In the genomic region with DNA sequence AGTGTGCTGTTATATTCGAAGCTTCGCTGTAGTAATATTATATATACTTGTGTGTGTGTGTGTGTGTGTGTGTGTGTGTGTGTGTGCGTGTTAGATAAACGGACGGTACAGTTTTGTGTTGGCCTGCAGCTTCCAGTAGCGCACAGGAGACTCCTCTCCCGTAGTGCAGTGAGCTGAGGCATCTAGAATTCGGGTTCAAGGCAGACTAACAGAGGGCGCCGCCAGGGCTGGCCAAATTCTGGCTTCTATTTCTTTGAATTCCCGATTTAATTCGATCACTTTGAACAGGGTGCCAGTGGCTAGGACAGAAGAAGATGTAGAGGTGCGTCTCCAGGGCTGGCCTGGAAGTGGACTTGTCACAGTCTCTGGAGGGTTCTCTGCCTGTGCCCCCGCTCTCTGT, we compare ENCODE assay signal across 10 mouse cellular contexts. TPM values are rescaled to one million over a fixed set of nuclear protein-coding genes. Genes with fewer than 3 reads are reported as not detected.
A peak's percentile ranks its signal among the peaks of the same experiment; 100 is the strongest.
DNase-seq lines count a peak whose midpoint lies in the region; ATAC-seq and TF ChIP-seq lines count a peak whose summit lies in the region.
"Had no signal": no experiment of that assay in that cellular context is flagged by ENCODE, and none has a peak within 500 bp of the region (broad histone marks: within the 10 kb centered on the region; RNA-seq: fewer than 3 reads in every experiment).

No protein-coding gene starts in this region.

- peak overlapping the region; percentile 53; the same call in 1 of the 2 replicates for H3K4me3 ChIP-seq in lung, embryonic 14.5 days (ENCODE audit: low read depth, low read length)
- H3K4me3 ChIP-seq in lung, adult 2 months (replicated peaks; ENCODE audit: extremely low read depth, low read depth, low read length): no peak overlapping the region
- peak overlapping the region; percentile 79 for H3K4me3 ChIP-seq in hindbrain, embryonic 10.5 days
- peak overlapping the region in 1 of 2 experiments; percentile 59; a peak in 1 of 4 replicates for H3K4me3 ChIP-seq in liver, embryonic 14.5 days (ENCODE audit: insufficient read depth in 1 of 2, low read depth in 2 of 2, low read length in 2 of 2)
- peak overlapping the region; percentile 64 for H3K4me3 ChIP-seq in stomach, embryonic 16.5 days (replicated peaks; ENCODE audit: low read length)
- no peak overlapping the region for H3K4me3 ChIP-seq in cerebellum, adult 2 months (replicated peaks; ENCODE audit: insufficient read depth, low read depth, low read length)

- no peaks in the 10 kb centered on the region for H3K9me3 ChIP-seq in lung, embryonic 14.5 days (ENCODE audit: low read depth, low read length)
- H3K9me3 ChIP-seq in hindbrain, embryonic 10.5 days: no peaks in the 10 kb centered on the region
- no peaks in the 10 kb centered on the region for H3K9me3 ChIP-seq in liver, embryonic 14.5 days (ENCODE audit: control insufficient read depth, low read length)
- H3K9me3 ChIP-seq in stomach, embryonic 16.5 days (replicated peaks; ENCODE audit: control insufficient read depth, low read length): no peaks in the 10 kb centered on the region

- no peak for ATAC-seq in lung, embryonic 14.5 days (ENCODE audit: insufficient read depth)
- 0 out of 2 replicates have a peak, but pooled peaks have one; percentile 12 for ATAC-seq in liver, embryonic 14.5 days (ENCODE audit: insufficient read depth)
- ATAC-seq in stomach, embryonic 16.5 days (ENCODE audit: insufficient read depth, low FRiP score): no peak

- no peak for DNase-seq in lung, embryonic 14.5 days
- DNase-seq in lung, adult 2 months: no peak
- peak; percentile 35 for DNase-seq in hindbrain, embryonic 10.5 days (ENCODE audit: low spot score)
- no peak for DNase-seq in liver, embryonic 14.5 days (ENCODE audit: low read depth in 3 of 3, low spot score in 3 of 3)
- no peak for DNase-seq in cerebellum, adult 2 months
- no peak for DNase-seq in gastrocnemius, postnatal 4 days (ENCODE audit: low spot score in 2 of 2)
- DNase-seq in layer of hippocampus, postnatal 36 days: no peak

- H3K4me2 ChIP-seq in lung, embryonic 14.5 days: peak overlapping the region; percentile 98
- H3K4me2 ChIP-seq in liver, embryonic 14.5 days (ENCODE audit: low read depth): peak overlapping the region; percentile 65
- peak overlapping the region; percentile 100 for H3K4me2 ChIP-seq in stomach, embryonic 16.5 days (ENCODE audit: low read depth, low read length)

- TF ChIP-seq CTCF in lung, embryonic 14.5 days (IDR thresholded peaks at IDR 0.05; ENCODE audit: low read depth): no peak
- no peak for TF ChIP-seq CTCF in lung, adult 2 months (IDR thresholded peaks at IDR 0.05; ENCODE audit: insufficient read depth, low read length)
- no peak for TF ChIP-seq CTCF in liver, embryonic 14.5 days (IDR thresholded peaks at IDR 0.05; ENCODE audit: low read depth)
- TF ChIP-seq CTCF in cerebellum, adult 2 months (IDR thresholded peaks at IDR 0.05; ENCODE audit: borderline replicate concordance, insufficient read depth, low read depth, low read length): no peak

- no peaks in the 10 kb centered on the region for H3K4me1 ChIP-seq in lung, embryonic 14.5 days (ENCODE audit: insufficient read depth)
- no peaks in the 10 kb centered on the region; the same call in 1 of the 2 replicates for H3K4me1 ChIP-seq in lung, adult 2 months (ENCODE audit: control insufficient read depth, insufficient read depth, low read length)
- H3K4me1 ChIP-seq in hindbrain, embryonic 10.5 days (replicated peaks): peaks cover 22% of the 10 kb centered on the region
- peaks cover 0 to 2% of the 10 kb centered on the region in 2 experiments; a peak in 1 of 4 replicates for H3K4me1 ChIP-seq in liver, embryonic 14.5 days (replicated peaks; ENCODE audit: control insufficient read depth in 2 of 2, insufficient read depth in 2 of 2, low read length in 1 of 2)
- H3K4me1 ChIP-seq in stomach, embryonic 16.5 days (ENCODE audit: control insufficient read depth, insufficient read depth, low read length): peaks cover 6% of the 10 kb centered on the region; the same call in 1 of the 2 replicates
- H3K4me1 ChIP-seq in cerebellum, adult 2 months (ENCODE audit: control insufficient read depth, insufficient read depth, low read length): no peaks in the 10 kb centered on the region

- TF ChIP-seq POLR2A in lung, adult 2 months (IDR thresholded peaks at IDR 0.05; ENCODE audit: borderline replicate concordance, extremely low read depth, low read depth, low read length): no peak
- TF ChIP-seq POLR2A in cerebellum, adult 2 months (IDR thresholded peaks at IDR 0.05; ENCODE audit: borderline replicate concordance, insufficient read depth, low read length): no peak

- no peak for TF ChIP-seq EP300 in liver, embryonic 14.5 days (IDR thresholded peaks at IDR 0.05; ENCODE audit: low read depth)

- 14% methylated on average over 14 of the region's 14 CpGs for WGBS in lung, embryonic 14.5 days
- 20% methylated on average over 14 of the region's 14 CpGs for WGBS in lung, adult 2 months
- 12% methylated on average over 14 of the region's 14 CpGs for WGBS in hindbrain, embryonic 10.5 days
- WGBS in liver, embryonic 14.5 days (ENCODE audit: insufficient replicate concordance): 10% methylated on average over 14 of the region's 14 CpGs
- WGBS in stomach, embryonic 16.5 days: 15% methylated on average over 14 of the region's 14 CpGs
- 14% methylated on average over 14 of the region's 14 CpGs for WGBS in cerebellum, adult 2 months

- H3K27ac ChIP-seq in lung, embryonic 14.5 days (ENCODE audit: low read depth): no peak overlapping the region
- no peak overlapping the region for H3K27ac ChIP-seq in hindbrain, embryonic 10.5 days
- H3K27ac ChIP-seq in liver, embryonic 14.5 days: no peak overlapping the region
- no peak overlapping the region; the same call in 1 of the 2 replicates for H3K27ac ChIP-seq in stomach, embryonic 16.5 days (ENCODE audit: low read length)
- H3K27ac ChIP-seq in cerebellum, adult 2 months (ENCODE audit: insufficient read depth, low read length): no peak overlapping the region

- H3K27me3 ChIP-seq in lung, embryonic 14.5 days (ENCODE audit: insufficient read depth, low read length): peaks cover 68% of the 10 kb centered on the region
- peaks cover 69% of the 10 kb centered on the region for H3K27me3 ChIP-seq in hindbrain, embryonic 10.5 days (ENCODE audit: insufficient read depth, poor library complexity, severe bottlenecking)
- peaks cover 39% of the 10 kb centered on the region for H3K27me3 ChIP-seq in liver, embryonic 14.5 days (ENCODE audit: control insufficient read depth, insufficient read depth, low read length)
- peaks cover 38% of the 10 kb centered on the region for H3K27me3 ChIP-seq in stomach, embryonic 16.5 days (ENCODE audit: control insufficient read depth, insufficient read depth, low read length)
- H3K27me3 ChIP-seq in cerebellum, adult 2 months (ENCODE audit: control insufficient read depth, insufficient read depth, low read length): no peaks in the 10 kb centered on the region; the same call in 1 of the 2 replicates

- no peak overlapping the region for H3K9ac ChIP-seq in lung, embryonic 14.5 days
- H3K9ac ChIP-seq in liver, embryonic 14.5 days (replicated peaks): no peak overlapping the region
- no peak overlapping the region for H3K9ac ChIP-seq in stomach, embryonic 16.5 days (ENCODE audit: low read length)

- no peaks in the 10 kb centered on the region for H3K36me3 ChIP-seq in lung, embryonic 14.5 days (ENCODE audit: insufficient read depth)
- H3K36me3 ChIP-seq in hindbrain, embryonic 10.5 days: no peaks in the 10 kb centered on the region
- H3K36me3 ChIP-seq in liver, embryonic 14.5 days (replicated peaks; ENCODE audit: control insufficient read depth, insufficient read depth, low read depth): no peaks in the 10 kb centered on the region
- H3K36me3 ChIP-seq in stomach, embryonic 16.5 days (ENCODE audit: control insufficient read depth, insufficient read depth, low read length): no peaks in the 10 kb centered on the region

RNA-seq across cellular contexts. Expression of a gene that starts 0.6 kb away (rescaled TPM):
- 0.24 TPM in 2 replicates for polyA plus RNA-seq in lung, embryonic 14.5 days (2014; fragmentation: Nextera tagmentation; extraction: Ambion mirVana)
- polyA plus RNA-seq in lung, adult 2 months (2012; rRNA removed): 1.7 and 18.7 TPM in 2 replicates
- 4.4 and 9.0 TPM in 2 replicates for polyA plus RNA-seq in hindbrain, embryonic 10.5 days (2016; fragmentation: Nextera tagmentation; extraction: Ambion mirVana)
- 3.3 and 4.9 TPM in 2 replicates for polyA plus RNA-seq in liver, embryonic 14.5 days (2012; rRNA removed)
- polyA plus RNA-seq in liver, embryonic 14.5 days (2014; fragmentation: Nextera tagmentation; extraction: Ambion mirVana): 11.2 and 11.7 TPM in 2 replicates
- 45.3 and 72.8 TPM in 2 replicates for polyA plus RNA-seq in stomach, embryonic 16.5 days (2015; fragmentation: Nextera tagmentation; extraction: Ambion mirVana)
- polyA plus RNA-seq in cerebellum, adult 2 months (2012; rRNA removed): 5.6 and 7.5 TPM in 2 replicates
- 1 to 10 TPM; 1.2 to 1.6 TPM for total RNA-seq in gastrocnemius, postnatal 4 days (2021)
- total RNA-seq in layer of hippocampus, postnatal 36 days (2021): 1 to 10 TPM; 5.3 to 6.1 TPM
- total RNA-seq: MEL; neutrophil, adult 5-6 weeks had no signal

RNA-seq across cellular contexts. Expression of a gene that starts 10.6 kb away (rescaled TPM):
- polyA plus RNA-seq in lung, embryonic 14.5 days (2014; fragmentation: Nextera tagmentation; extraction: Ambion mirVana): not detected in 2 replicates
- not detected in 2 replicates for polyA plus RNA-seq in lung, adult 2 months (2012; rRNA removed)
- polyA plus RNA-seq in hindbrain, embryonic 10.5 days (2016; fragmentation: Nextera tagmentation; extraction: Ambion mirVana): not detected in 2 replicates
- not detected in 2 replicates for polyA plus RNA-seq in liver, embryonic 14.5 days (2012; rRNA removed)
- polyA plus RNA-seq in liver, embryonic 14.5 days (2014; fragmentation: Nextera tagmentation; extraction: Ambion mirVana): not detected in 2 replicates
- polyA plus RNA-seq in stomach, embryonic 16.5 days (2015; fragmentation: Nextera tagmentation; extraction: Ambion mirVana): not detected in 2 replicates
- polyA plus RNA-seq in cerebellum, adult 2 months (2012; rRNA removed): 0.41 and 0.51 TPM in 2 replicates
- total RNA-seq in gastrocnemius, postnatal 4 days (2021): not detected
- 1 to 10 TPM in 1 of 2 experiments, under 1 TPM in 1; 0.58 to 1.3 TPM for total RNA-seq in layer of hippocampus, postnatal 36 days (2021)
- total RNA-seq: MEL; neutrophil, adult 5-6 weeks had no signal

RNA-seq across cellular contexts. Expression of a gene that starts 28.3 kb away (rescaled TPM):
- not detected in 2 replicates for polyA plus RNA-seq in lung, embryonic 14.5 days (2014; fragmentation: Nextera tagmentation; extraction: Ambion mirVana)
- polyA plus RNA-seq in lung, adult 2 months (2012; rRNA removed): 5.2 and 15.0 TPM in 2 replicates
- 0.92 and 1.5 TPM in 2 replicates for polyA plus RNA-seq in hindbrain, embryonic 10.5 days (2016; fragmentation: Nextera tagmentation; extraction: Ambion mirVana)
- polyA plus RNA-seq in liver, embryonic 14.5 days (2012; rRNA removed): 0.06 TPM in 1 of 2 replicates, not detected in the other
- not detected in 2 replicates for polyA plus RNA-seq in liver, embryonic 14.5 days (2014; fragmentation: Nextera tagmentation; extraction: Ambion mirVana)
- polyA plus RNA-seq in stomach, embryonic 16.5 days (2015; fragmentation: Nextera tagmentation; extraction: Ambion mirVana): 12.7 and 19.2 TPM in 2 replicates
- 91.0 and 102 TPM in 2 replicates for polyA plus RNA-seq in cerebellum, adult 2 months (2012; rRNA removed)
- total RNA-seq in gastrocnemius, postnatal 4 days (2021): not detected
- total RNA-seq in layer of hippocampus, postnatal 36 days (2021): 100 to 1,000 TPM in 1 of 2 experiments, 10 to 100 TPM in 1; 87.4 to 111 TPM
- total RNA-seq: MEL; neutrophil, adult 5-6 weeks had no signal

RNA-seq across cellular contexts. Expression of a gene that starts 47.2 kb away (rescaled TPM):
- 0.95 and 3.9 TPM in 2 replicates for polyA plus RNA-seq in lung, embryonic 14.5 days (2014; fragmentation: Nextera tagmentation; extraction: Ambion mirVana)
- 0.24 and 0.97 TPM in 2 replicates for polyA plus RNA-seq in lung, adult 2 months (2012; rRNA removed)
- not detected in 2 replicates for polyA plus RNA-seq in hindbrain, embryonic 10.5 days (2016; fragmentation: Nextera tagmentation; extraction: Ambion mirVana)
- polyA plus RNA-seq in liver, embryonic 14.5 days (2012; rRNA removed): not detected in 2 replicates
- polyA plus RNA-seq in liver, embryonic 14.5 days (2014; fragmentation: Nextera tagmentation; extraction: Ambion mirVana): not detected in 2 replicates
- polyA plus RNA-seq in stomach, embryonic 16.5 days (2015; fragmentation: Nextera tagmentation; extraction: Ambion mirVana): 0.69 and 2.0 TPM in 2 replicates
- polyA plus RNA-seq in cerebellum, adult 2 months (2012; rRNA removed): 0.08 TPM in 1 of 2 replicates, not detected in the other
- total RNA-seq in gastrocnemius, postnatal 4 days (2021): 10 to 100 TPM; 21.4 to 29.0 TPM
- total RNA-seq in layer of hippocampus, postnatal 36 days (2021): 1 to 10 TPM in 1 of 2 experiments, under 1 TPM in 1; 0.30 to 1.0 TPM
- total RNA-seq: MEL; neutrophil, adult 5-6 weeks had no signal

Comparison
In these comparisons a context has a peak if more than half of its experiments do, and no peak if none do; other contexts are left out.
1. H3K4me3 ChIP-seq: peak in lung, embryonic 14.5 days (single experiment), hindbrain, embryonic 10.5 days (single experiment) and stomach, embryonic 16.5 days (single experiment); none in lung, adult 2 months (single experiment) and cerebellum, adult 2 months (single experiment).
2. Peak in every context shown above with its lines, with median percentiles within 50 percentile points of each other: H3K4me2 ChIP-seq.